Mouse (Mus musculus) gonadal fat pad, adult 2 months (tissue): ENCODE measurements around the gene Tmtc2. TPM values are rescaled to one million over a fixed set of nuclear protein-coding genes. Genes with fewer than 3 reads are reported as not detected.

ENCODE experiments used
- DNase-seq: peaks from one replicate; pipeline ENCODE4 v3.0.0-alpha.2; 2012; ENCODE audit warnings: low read depth
- polyA plus RNA-seq: library from polyadenylated mRNA; depleted of rRNA; stranded (reverse); fragments of >200 nt; gene quantifications from 2 replicates; pipeline ENCODE4 v1.2.3, GENCODE M21; 2012

Tmtc2 gene
- polyA plus RNA-seq, 1 experiment: 2.6 TPM

GRCm38 (mm10) chr10:105501736-105502135 lies 72.5 kb downstream of the Tmtc2 start:
- DNase-seq: no peak

DNA sequence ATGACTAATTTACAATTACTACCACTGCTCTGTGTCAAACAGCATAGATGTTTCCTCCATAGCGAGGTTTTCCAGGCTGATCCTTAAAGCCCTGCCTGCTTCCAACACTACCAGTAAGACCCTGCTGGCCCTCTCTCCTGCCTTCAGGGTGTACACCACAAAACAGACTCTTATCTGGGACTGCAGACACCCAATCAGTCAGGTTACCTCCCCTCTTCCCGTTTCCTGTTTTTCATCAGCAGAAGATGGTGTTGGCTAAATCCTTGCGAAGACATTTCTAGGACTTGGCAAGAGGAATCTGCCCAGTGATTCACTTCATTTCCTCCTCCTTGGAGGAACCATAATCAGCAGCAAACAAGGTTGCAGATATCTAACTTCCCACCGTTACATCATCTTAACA lies 73.8 kb downstream of the Tmtc2 start:
- DNase-seq: no peak

DNA sequence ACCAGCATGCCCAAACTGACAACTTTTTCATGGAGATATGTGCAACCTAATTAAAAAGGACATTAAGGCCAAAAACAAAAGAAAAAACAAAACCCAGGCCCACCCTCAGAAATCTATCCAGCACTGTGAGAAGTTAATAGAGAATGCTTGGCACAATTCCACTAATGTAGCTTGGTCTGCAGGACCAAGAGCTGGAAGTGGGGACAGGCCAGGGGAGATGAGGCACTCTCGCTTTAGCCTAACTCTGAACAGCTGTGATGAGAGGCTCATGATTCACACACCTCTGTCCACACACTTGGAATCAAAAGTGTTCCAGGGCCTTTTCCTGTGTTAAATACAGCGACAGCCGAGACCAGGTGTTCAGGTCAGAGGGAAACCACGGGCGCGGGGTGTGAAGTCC lies 79.0 kb downstream of the Tmtc2 start:
- no peak for DNase-seq

GRCm38 (mm10) chr10:105492485-105492884 lies 81.8 kb downstream of the Tmtc2 start:
- DNase-seq: no peak

- DNase-seq: no peak
Measured at GRCm38 (mm10) chr10:105490748-105491147, 83.5 kb downstream of the Tmtc2 start.

DNA sequence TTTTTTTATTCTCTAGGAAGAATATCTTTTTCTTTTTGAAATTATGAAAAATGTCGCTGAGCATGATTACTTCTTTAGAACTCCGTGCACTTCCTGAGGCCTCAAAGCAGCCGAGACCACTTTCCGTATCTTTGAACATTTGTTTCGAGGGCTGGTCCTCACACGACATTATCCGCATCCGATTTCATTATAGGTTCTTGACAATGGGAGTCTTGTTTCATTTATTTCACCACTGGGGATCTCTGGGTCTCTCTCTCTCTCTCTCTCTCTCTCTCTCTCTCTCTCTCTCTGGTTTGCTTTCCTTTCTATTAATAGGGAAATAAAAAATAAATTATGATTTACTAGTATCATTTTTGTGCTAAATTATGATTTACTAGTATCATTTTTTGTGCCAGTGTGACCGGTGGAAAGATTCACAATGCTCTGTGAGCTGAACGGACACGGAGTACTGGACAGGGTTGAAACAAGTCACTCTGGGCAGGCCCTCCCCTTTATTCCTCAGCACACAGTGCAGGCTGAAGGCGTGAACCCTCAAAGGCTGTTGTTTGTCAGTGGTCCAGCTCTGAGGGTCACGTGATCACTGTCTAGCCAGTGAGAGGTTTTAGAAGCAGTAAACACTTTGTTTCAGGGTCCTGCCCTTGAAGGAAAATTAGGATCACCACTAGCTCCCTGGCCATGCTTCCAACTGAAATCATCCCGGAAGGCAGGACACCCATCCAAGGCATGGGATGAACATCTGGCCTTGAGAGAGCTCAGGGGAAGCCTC lies 84.1 kb downstream of the Tmtc2 start:
- no peak for DNase-seq

- DNase-seq: no peak
Measured at GRCm38 (mm10) chr10:105486977-105487376, 87.3 kb downstream of the Tmtc2 start.

GRCm38 (mm10) chr10:105484355-105485094 lies 89.7 kb downstream of the Tmtc2 start:
- DNase-seq: no peak

- DNase-seq: no peak
Measured at GRCm38 (mm10) chr10:105479771-105480170, 94.5 kb downstream of the Tmtc2 start.

GRCm38 (mm10) chr10:105477623-105478238 lies 96.5 kb downstream of the Tmtc2 start:
- DNase-seq: no peak

GRCm38 (mm10) chr10:105474162-105474830 lies 100.0 kb downstream of the Tmtc2 start:
- no peak for DNase-seq

DNA sequence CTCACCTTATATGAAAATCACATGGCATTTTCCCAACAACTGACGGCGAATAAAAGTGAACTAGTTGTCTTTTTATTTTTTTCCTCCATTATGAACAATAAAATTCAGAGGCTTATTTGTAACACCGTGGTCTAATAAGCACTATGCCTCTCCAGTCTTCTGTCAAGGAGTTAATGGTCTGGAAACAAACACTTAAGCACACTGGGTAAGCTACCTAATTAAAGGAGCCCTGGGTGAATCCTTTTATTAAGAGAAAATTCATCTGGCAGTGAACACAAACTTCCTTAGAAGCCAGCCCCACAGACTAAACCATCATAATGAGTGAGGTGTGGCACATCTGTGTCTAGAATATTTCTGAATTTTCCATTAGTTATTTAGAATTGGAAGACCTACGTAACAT lies 109.9 kb downstream of the Tmtc2 start:
- no peak for DNase-seq

GRCm38 (mm10) chr10:105453441-105453840 lies 120.8 kb downstream of the Tmtc2 start:
- no peak for DNase-seq

DNA sequence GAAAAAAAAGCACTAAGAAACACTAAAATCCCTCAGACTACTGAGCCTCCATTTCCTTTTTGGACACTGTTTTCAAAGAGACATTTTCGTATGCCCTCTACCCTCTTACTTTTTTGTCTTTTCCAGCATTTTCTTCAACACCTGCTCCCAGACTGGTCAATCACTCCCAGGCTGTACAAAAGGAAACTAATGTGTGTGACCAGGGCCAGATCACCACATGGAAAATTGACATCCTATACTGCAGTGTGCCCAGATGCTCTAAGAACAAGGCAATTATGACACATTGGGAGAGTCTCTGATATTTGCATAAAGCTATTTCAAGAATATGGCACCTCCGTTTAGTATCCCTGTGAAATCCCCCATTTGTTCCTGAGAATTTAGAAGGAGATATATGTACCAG lies 127.1 kb downstream of the Tmtc2 start:
- no peak for DNase-seq

GRCm38 (mm10) chr10:105444309-105444708 lies 129.9 kb downstream of the Tmtc2 start:
- DNase-seq: no peak

GRCm38 (mm10) chr10:105434879-105435278 lies 139.4 kb downstream of the Tmtc2 start:
- DNase-seq: no peak

- DNase-seq: no peak
Measured at GRCm38 (mm10) chr10:105430885-105431284, 143.4 kb downstream of the Tmtc2 start.

GRCm38 (mm10) chr10:105430232-105430631 lies 144.0 kb downstream of the Tmtc2 start:
- no peak for DNase-seq

- no peak for DNase-seq
Measured at GRCm38 (mm10) chr10:105428080-105428479, 146.2 kb downstream of the Tmtc2 start.

DNA sequence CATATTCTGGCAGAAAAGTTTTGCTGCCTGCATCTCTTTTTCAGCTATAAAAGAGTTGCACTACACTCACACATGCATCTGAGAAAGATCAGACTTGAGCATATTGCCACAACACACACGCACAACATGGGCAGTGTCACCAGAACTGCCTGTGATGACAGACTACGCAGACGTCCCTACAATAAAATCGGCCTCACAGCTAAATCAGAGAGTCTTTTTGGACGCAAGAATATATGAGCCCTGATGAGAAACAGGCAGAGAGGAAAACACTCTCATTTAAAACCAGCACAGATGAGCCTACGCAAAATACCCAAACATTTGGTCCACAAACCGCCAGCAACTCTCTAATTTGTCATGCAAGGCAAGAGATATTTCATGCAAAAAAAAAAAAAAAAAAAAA lies 146.6 kb downstream of the Tmtc2 start:
- DNase-seq: no peak

GRCm38 (mm10) chr10:105425052-105425451 lies 149.2 kb downstream of the Tmtc2 start:
- no peak for DNase-seq

- no peak for DNase-seq
Measured at GRCm38 (mm10) chr10:105423187-105423586, 151.1 kb downstream of the Tmtc2 start.
